Mouse (Mus musculus) limb, embryonic 12.5 days (tissue): ENCODE results near the gene Acap2. TPM values are rescaled to one million over a fixed set of nuclear protein-coding genes. Genes with fewer than 3 reads are reported as not detected.

Source experiments
- ATAC-seq: fragments of 200-750 bp; cut with Nextera tagmentation; 2 replicates; pipeline ENCODE4 v1.8.0; 2017; ENCODE audit warnings: low read depth, moderate TSS enrichment; ENCODE audit not compliant: insufficient number of reproducible peaks, insufficient read depth, low FRiP score, low TSS enrichment
- H3K27ac ChIP-seq: fragments of 300-500 bp; sonication (generic); 2 replicates; pipeline ENCODE4 v1.5.1; 2016; ENCODE audit warnings: mild to moderate bottlenecking, moderate library complexity
- H3K27me3 ChIP-seq: fragments of 300-500 bp; sonication (generic); 2 replicates; pipeline ENCODE4 v1.6.1; 2016; ENCODE audit warnings: mild to moderate bottlenecking, moderate library complexity
- H3K36me3 ChIP-seq: fragments of 300-500 bp; sonication (generic); 2 replicates; pipeline ENCODE4 v1.6.1; 2016; ENCODE audit warnings: mild to moderate bottlenecking, moderate library complexity
- H3K4me1 ChIP-seq: fragments of 300-500 bp; sonication (generic); replicated peaks from 2 replicates; pipeline ENCODE4 v1.6.1; 2016
- H3K4me2 ChIP-seq: fragments of 300-500 bp; sonication (generic); 2 replicates; pipeline ENCODE4 v1.6.1; 2016; ENCODE audit warnings: mild to moderate bottlenecking, moderate library complexity
- H3K4me3 ChIP-seq: fragments of 300-500 bp; sonication (generic); replicated peaks from 2 replicates; pipeline ENCODE4 v1.5.1; 2016; ENCODE audit warnings: mild to moderate bottlenecking
- H3K9ac ChIP-seq: fragments of 300-500 bp; sonication (generic); replicated peaks from 2 replicates; pipeline ENCODE4 v1.6.1; 2016; ENCODE audit warnings: mild to moderate bottlenecking, moderate library complexity
- H3K9me3 ChIP-seq: fragments of 300-500 bp; sonication (generic); 2 replicates; pipeline ENCODE4 v1.6.1; 2016; ENCODE audit warnings: mild to moderate bottlenecking, moderate library complexity
- WGBS: fragments of 180-500 bp; shearing (Covaris S2); methylation state at CpG from one replicate; pipeline ENCODE4 v1.1.7; 2016; 5-methylcytosine and 5-hydroxymethylcytosine counted together
- polyA plus RNA-seq: library from polyadenylated mRNA; unstranded; fragments of >200 nt; fragmentation: Nextera tagmentation; extraction: Ambion mirVana; gene quantifications from 2 replicates; pipeline ENCODE4 v1.2.1, GENCODE M21; 2016

The Acap2 gene
- polyA plus RNA-seq, 1 experiment from 2014 or later: 20.4 TPM

- no peak overlapping the region for H3K4me3 ChIP-seq
- no peaks in the 10 kb centered on the region; the same call in 1 of the 2 replicates for H3K9me3 ChIP-seq
- H3K9ac ChIP-seq: no peak overlapping the region
- ATAC-seq: no peak
- no peak overlapping the region for H3K27ac ChIP-seq
- peaks cover 26% of the 10 kb centered on the region for H3K4me1 ChIP-seq
- 89% methylated on average over 6 of the region's 6 CpGs for WGBS
- no peaks in the 10 kb centered on the region for H3K36me3 ChIP-seq
- no peak overlapping the region for H3K4me2 ChIP-seq
- H3K27me3 ChIP-seq: peaks cover 8% of the 10 kb centered on the region; the same call in 1 of the 2 replicates
Observed at GRCm38 (mm10) chr16:31064782-31065181, 136.3 kb downstream of the Acap2 start.

- no peaks in the 10 kb centered on the region; the same call in 1 of the 2 replicates for H3K9me3 ChIP-seq
- H3K4me3 ChIP-seq: no peak overlapping the region
- no peaks in the 10 kb centered on the region for H3K27me3 ChIP-seq
- WGBS: 81% methylated on average over 3 of the region's 3 CpGs
- H3K36me3 ChIP-seq: no peaks in the 10 kb centered on the region
- no peak overlapping the region for H3K9ac ChIP-seq
- ATAC-seq: no peak
- no peak overlapping the region for H3K4me2 ChIP-seq
- H3K4me1 ChIP-seq: peaks cover 33% of the 10 kb centered on the region
- H3K27ac ChIP-seq: no peak overlapping the region
Observed at GRCm38 (mm10) chr16:31062918-31063317, 138.1 kb downstream of the Acap2 start.

- ATAC-seq: no peak
- 0 out of 2 replicates have a peak overlapping the region, but pooled peaks have one; percentile 50 for H3K27ac ChIP-seq
- WGBS: 34% methylated on average over 11 of the region's 11 CpGs
Observed at GRCm38 (mm10) chr16:31061246-31061880, 139.7 kb downstream of the Acap2 start.

GRCm38 (mm10) chr16:31060714-31061113 lies 140.3 kb downstream of the Acap2 start:
- WGBS: 92% methylated on average over 13 of the region's 13 CpGs
- H3K27ac ChIP-seq: no peak overlapping the region
- ATAC-seq: no peak

More at GRCm38 (mm10) chr16:31061246-31061880, 139.7 kb downstream of the Acap2 start:
- Histone ChIP-seq H3K36me3 (no peaks in the 10 kb centered on the region), H3K4me2 (peak overlapping the region; percentile 27; the same call in 1 of the 2 replicates), H3K9me3 (no peaks in the 10 kb centered on the region; the same call in 1 of the 2 replicates), H3K4me3 (no peak overlapping the region), H3K4me1 (peaks cover 36% of the 10 kb centered on the region), H3K9ac (no peak overlapping the region), H3K27me3 (no peaks in the 10 kb centered on the region)

GRCm38 (mm10) chr16:31060226-31060625 lies 140.8 kb downstream of the Acap2 start:
- H3K27me3 ChIP-seq: no peaks in the 10 kb centered on the region
- H3K27ac ChIP-seq: no peak overlapping the region
- no peak for ATAC-seq
- H3K4me3 ChIP-seq: no peak overlapping the region
- H3K9me3 ChIP-seq: no peaks in the 10 kb centered on the region; the same call in 1 of the 2 replicates
- WGBS: 94% methylated on average over 3 of the region's 3 CpGs
- no peak overlapping the region for H3K9ac ChIP-seq
- peaks cover 37% of the 10 kb centered on the region for H3K4me1 ChIP-seq
- H3K4me2 ChIP-seq: no peak overlapping the region
- H3K36me3 ChIP-seq: no peaks in the 10 kb centered on the region

More at GRCm38 (mm10) chr16:31060714-31061113, 140.3 kb downstream of the Acap2 start:
- Histone ChIP-seq H3K4me2 (no peak overlapping the region), H3K36me3 (no peaks in the 10 kb centered on the region), H3K9ac (no peak overlapping the region), H3K9me3 (no peaks in the 10 kb centered on the region; the same call in 1 of the 2 replicates), H3K27me3 (no peaks in the 10 kb centered on the region), H3K4me3 (no peak overlapping the region), H3K4me1 (peaks cover 37% of the 10 kb centered on the region)

GRCm38 (mm10) chr16:31059730-31060129 lies 141.3 kb downstream of the Acap2 start:
- Histone ChIP-seq H3K27me3 (no peaks in the 10 kb centered on the region), H3K27ac (no peak overlapping the region), H3K4me3 (no peak overlapping the region), H3K4me2 (no peak overlapping the region), H3K9ac (no peak overlapping the region), H3K4me1 (peaks cover 37% of the 10 kb centered on the region), H3K9me3 (no peaks in the 10 kb centered on the region; the same call in 1 of the 2 replicates), H3K36me3 (no peaks in the 10 kb centered on the region)
- WGBS: 69% methylated on average over 4 of the region's 4 CpGs
- ATAC-seq: no peak

GRCm38 (mm10) chr16:31052812-31053211 lies 148.2 kb downstream of the Acap2 start:
- Histone ChIP-seq H3K9ac (no peak overlapping the region), H3K36me3 (no peaks in the 10 kb centered on the region), H3K4me3 (no peak overlapping the region), H3K4me1 (peaks cover 22% of the 10 kb centered on the region), H3K27ac (no peak overlapping the region), H3K4me2 (no peak overlapping the region), H3K9me3 (no peaks in the 10 kb centered on the region), H3K27me3 (no peaks in the 10 kb centered on the region)
- 66% methylated on average over 6 of the region's 6 CpGs for WGBS
- ATAC-seq: no peak

GRCm38 (mm10) chr16:31052177-31052726 lies 148.8 kb downstream of the Acap2 start:
- H3K4me3 ChIP-seq: no peak overlapping the region
- no peaks in the 10 kb centered on the region for H3K27me3 ChIP-seq
- no peaks in the 10 kb centered on the region for H3K36me3 ChIP-seq
- H3K4me2 ChIP-seq: no peak overlapping the region
- H3K4me1 ChIP-seq: peaks cover 27% of the 10 kb centered on the region
- no peak overlapping the region for H3K9ac ChIP-seq
- ATAC-seq: 0 out of 2 replicates have a peak, but pooled peaks have one; percentile 6
- H3K27ac ChIP-seq: no peak overlapping the region
- WGBS: 61% methylated on average over 7 of the region's 7 CpGs
- H3K9me3 ChIP-seq: no peaks in the 10 kb centered on the region

- H3K4me1 ChIP-seq: peaks cover 26% of the 10 kb centered on the region
- no peak overlapping the region for H3K9ac ChIP-seq
- no peaks in the 10 kb centered on the region for H3K27me3 ChIP-seq
- no peak overlapping the region for H3K27ac ChIP-seq
- H3K4me3 ChIP-seq: no peak overlapping the region
- H3K4me2 ChIP-seq: no peak overlapping the region
- no peaks in the 10 kb centered on the region for H3K36me3 ChIP-seq
- H3K9me3 ChIP-seq: no peaks in the 10 kb centered on the region
- WGBS: 85% methylated on average over 7 of the region's 7 CpGs
- ATAC-seq: no peak
Observed at GRCm38 (mm10) chr16:31050701-31051100, 150.3 kb downstream of the Acap2 start.

- Histone ChIP-seq H3K4me1 (peaks cover 26% of the 10 kb centered on the region), H3K27ac (no peak overlapping the region), H3K4me2 (no peak overlapping the region), H3K9me3 (no peaks in the 10 kb centered on the region), H3K9ac (no peak overlapping the region), H3K36me3 (no peaks in the 10 kb centered on the region), H3K27me3 (no peaks in the 10 kb centered on the region), H3K4me3 (no peak overlapping the region)
- 45% methylated on average over 6 of the region's 6 CpGs for WGBS
- ATAC-seq: no peak
Observed at GRCm38 (mm10) chr16:31048194-31048593, 152.9 kb downstream of the Acap2 start.

GRCm38 (mm10) chr16:31047186-31047898 lies 153.7 kb downstream of the Acap2 start:
- H3K9me3 ChIP-seq: no peaks in the 10 kb centered on the region
- no peak overlapping the region for H3K4me3 ChIP-seq
- H3K36me3 ChIP-seq: no peaks in the 10 kb centered on the region
- no peak overlapping the region for H3K4me2 ChIP-seq
- 78% methylated on average over 10 of the region's 10 CpGs for WGBS
- no peak overlapping the region for H3K9ac ChIP-seq
- H3K27ac ChIP-seq: no peak overlapping the region
- peaks cover 19% of the 10 kb centered on the region for H3K4me1 ChIP-seq
- no peak for ATAC-seq
- H3K27me3 ChIP-seq: no peaks in the 10 kb centered on the region
